Mouse (Mus musculus) ovary, adult 18-20 months (tissue): ENCODE measurements around the gene Commd8.
"Not testable (repeated sequence)": the region's sequence is repeated elsewhere in the genome, so short reads cannot be mapped to it uniquely, and the experiment has no call there.

ENCODE experiments used
- DNase-seq: peaks from one replicate; pipeline ENCODE4 v3.0.0; 2022; ENCODE audit warnings: low spot score, mixed read lengths

Commd8 gene

DNA sequence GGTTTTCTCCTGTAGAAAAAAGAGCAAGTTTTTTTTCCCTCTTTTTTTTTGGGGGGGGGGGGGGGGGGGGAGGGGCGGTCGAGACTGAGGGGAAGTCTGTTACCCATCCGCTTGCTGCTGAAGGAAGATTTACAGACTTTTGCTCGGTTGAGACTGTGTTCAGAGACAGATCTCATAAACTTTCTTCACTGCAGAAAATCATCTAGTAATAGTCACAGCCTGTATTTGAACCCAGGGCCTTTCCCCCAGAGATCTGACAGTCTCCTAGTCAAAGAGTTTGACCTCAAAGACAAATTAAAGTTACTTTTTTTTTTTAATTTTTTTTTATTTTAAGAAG lies 264 bp upstream of the Commd8 start:
- DNase-seq: no peak

DNA sequence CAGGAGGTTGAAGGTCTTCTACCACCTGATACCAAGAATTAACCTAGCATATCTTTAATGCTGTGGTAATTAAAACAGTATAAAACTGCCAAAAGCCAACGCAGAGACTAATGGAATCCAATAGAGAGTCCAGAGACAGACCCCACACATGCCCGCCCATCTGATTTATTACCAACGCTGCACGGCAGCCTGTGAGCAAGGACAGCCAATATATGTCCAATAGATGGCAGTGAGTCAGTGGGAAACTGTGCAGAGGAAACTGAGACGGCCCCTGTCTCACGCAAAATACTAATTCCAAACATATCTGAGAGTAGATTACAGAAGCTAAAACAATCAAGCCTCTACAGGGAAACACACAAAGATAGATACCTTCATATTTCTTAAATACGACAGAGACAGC lies 3.6 kb downstream of the Commd8 start:
- DNase-seq: no peak

DNA sequence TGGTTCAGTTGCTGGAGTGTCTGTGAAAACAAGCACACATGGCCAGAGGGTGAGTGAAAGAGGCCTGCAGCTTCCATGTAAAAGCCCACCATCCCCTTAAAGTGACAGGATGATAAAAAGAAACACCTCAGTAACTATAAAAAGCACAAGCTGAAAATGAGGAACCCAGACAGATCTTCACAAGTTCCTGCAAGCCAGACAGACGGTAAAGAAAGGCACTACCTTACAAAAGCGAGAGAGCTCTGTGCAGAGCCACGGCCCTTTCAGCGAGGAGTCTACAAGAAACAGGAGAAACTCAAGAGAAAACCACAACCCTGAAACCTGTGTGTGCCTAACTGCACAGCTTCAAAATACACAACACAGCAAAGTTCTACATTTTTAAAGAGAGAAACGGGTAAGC lies 5.1 kb downstream of the Commd8 start:
- DNase-seq: no peak

DNA sequence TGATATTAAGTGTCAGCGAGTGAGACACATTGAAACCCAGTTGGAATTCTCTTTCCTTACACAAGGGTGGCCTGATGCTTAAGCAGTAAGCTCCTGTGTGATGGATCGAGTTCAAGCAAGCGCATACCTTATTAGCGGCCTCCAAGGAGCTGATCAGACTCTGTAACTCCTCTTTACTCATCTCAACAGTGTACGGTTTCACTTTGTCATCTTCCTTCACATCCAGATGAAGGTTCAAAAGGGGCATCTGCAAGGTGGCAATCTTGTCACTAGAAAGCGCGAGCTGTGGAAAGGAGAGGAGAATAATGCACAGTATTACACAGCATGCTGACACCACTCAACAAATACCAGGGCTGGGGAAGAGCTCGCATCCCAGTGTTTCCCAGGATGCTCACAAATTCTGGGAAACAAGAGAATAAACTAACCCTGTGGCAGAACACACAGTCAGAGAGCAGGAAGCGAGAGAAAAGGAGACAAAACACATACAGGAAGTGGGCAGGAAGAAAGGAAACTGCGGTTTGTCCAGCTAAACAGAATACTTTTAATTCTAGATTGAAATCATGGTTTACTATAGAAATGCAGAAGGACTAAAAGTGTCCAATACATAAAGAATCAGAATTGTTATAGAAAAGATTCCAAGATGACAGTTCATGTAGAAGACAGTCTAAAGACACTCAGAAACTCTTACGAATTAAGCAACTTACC lies 7.1 kb downstream of the Commd8 start:
- no peak for DNase-seq

DNA sequence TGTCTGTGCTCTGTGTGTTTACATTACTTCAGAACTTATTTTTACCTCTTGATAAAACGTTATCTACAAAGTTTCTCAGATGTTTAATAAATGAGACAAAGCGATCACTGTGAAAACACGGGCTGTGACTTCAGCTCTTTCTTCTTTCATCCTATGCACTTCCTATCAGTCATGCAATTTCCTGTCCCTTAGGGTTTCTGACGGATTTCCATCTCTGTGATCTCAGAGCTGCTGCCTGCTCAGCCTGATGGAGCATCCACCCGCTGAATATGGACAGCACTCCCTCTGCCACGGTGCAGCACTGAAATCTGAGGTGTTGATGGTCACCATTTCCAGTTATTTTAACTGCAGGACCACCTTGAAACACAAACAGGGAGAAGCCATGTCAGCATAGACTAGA lies 8.5 kb downstream of the Commd8 start:
- DNase-seq: no peak

DNA sequence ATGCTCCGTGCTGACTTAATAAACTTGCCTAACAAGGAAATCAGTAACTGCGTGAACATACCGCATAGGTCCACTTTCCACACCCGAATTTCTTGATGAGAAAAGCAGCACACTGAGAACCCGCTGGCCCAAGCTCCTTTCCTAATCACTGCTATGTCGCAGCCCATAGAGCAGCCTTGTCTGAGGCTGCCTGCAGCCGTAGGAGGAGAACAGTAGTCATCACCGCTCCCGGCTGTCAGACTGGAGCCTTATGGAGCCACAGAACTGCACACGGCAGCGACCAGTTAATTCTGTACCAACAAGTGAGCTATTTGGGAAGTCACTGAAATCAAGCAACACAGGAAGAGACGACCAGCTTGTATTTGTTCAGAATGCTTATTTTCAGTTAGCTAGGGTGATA lies 9.3 kb downstream of the Commd8 start:
- no peak for DNase-seq

DNA sequence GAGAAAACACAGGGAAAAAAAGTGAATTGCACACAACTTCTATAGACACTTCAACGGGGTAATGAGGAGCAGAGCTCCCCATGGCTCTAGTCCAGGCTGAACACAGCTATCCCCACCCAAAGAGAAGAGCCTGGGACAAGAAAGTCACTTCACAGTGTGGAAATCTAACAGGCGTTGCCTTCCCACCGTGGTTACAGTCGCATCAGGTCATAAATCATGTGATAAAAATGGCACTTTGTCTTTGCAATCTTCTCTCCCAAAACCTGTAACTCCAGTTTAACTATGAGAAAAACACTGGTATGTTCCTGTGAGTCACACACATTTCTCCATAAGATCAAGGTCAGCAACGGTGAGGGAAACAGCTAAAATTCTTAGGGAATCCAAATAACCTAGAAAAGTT lies 11.4 kb downstream of the Commd8 start:
- DNase-seq: no peak

DNA sequence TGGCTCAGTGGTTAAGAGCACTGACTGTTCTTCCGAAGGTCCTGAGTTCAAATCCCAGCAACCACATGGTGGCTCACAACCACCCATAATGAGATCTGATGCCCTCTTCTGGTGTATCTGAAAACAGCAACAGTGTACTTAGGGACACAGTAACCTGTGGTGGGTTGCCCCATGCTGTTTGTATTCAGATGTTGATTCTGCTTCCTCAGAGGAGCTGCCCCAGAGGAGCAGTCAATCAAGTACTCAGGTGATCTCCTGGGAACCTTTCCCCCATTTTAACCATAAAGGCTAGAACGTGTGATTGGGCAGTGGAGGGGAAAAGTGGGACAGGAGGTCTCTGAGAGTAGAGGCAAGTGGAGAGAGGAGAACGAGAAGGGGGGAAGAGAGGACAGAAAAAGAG lies 12.3 kb downstream of the Commd8 start:
- not testable (repeated sequence) for DNase-seq

DNA sequence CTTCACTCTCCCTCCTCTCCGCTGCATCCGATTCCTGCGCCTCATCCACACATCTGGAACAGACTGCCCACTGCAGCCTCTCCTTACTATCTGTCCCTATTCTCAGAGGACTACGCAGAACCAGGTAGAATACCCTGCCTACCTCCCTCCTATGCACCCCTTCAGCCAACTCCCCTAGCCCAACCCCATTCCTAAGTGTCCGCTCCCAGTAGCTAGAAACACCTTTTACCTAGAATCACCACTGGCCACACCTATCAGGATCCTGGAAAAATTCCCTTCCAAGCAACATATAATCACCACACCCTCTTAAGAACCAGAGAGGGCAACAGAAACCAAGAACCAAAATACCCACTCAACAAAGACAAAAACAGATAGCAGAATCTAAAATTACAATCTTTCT lies 17.1 kb downstream of the Commd8 start:
- DNase-seq: no peak

DNA sequence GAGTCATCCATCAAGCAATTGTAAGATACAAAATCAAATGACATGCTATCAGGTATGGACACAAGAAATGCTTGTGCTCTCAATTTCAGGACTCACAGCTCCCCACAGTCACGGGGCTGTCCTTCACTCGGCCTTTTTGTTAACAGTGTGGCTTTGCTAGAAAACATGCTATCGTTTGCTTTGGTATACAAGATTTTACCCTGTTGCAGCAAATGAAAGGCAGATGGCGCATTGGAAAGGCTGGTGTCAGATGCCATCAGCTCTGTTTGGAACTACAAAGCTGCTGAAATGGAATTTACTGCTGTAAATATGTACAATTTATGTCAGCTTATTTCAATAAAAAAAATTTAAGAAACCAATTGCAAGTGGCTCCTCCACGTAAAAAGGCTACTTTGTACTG lies 19.3 kb downstream of the Commd8 start:
- DNase-seq: no peak

DNA sequence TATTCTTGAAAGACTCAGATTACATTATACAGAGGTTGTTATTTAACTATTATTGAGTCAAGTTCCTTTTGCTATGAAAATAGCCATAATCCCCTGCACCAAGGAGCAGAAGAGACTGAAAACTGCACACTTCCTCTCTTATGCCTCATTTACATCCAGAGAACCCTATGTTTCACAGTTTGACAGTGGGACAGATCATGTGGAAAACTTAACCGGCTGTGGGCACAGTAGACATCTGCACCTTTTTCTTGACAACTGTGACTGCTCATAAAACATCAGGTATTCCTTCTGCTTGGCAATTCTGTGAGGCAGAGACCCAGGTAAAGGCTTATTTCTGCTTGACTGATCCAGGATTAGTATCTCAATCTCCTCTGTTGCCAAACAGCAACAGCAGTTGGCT lies 28.4 kb downstream of the Commd8 start:
- no peak for DNase-seq

DNA sequence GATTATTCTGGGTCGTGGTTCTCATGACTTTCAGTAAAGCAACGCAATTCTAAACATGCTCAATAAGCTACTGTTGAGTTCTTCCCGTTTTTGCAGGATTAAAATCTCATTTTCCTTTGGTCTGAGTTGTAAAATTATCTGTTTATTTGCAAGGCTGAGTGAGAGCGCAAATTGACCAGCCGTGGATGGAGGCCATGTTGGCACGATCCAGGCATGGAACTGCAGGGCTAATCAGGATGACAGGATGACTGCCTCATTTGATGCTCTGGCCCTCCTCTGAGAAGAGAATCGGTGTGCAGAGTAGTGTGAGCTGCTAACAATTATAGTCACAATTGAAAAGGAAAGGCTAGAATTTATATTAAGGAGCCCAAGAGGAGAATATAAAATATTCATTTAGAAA lies 29.7 kb downstream of the Commd8 start:
- no peak for DNase-seq

DNA sequence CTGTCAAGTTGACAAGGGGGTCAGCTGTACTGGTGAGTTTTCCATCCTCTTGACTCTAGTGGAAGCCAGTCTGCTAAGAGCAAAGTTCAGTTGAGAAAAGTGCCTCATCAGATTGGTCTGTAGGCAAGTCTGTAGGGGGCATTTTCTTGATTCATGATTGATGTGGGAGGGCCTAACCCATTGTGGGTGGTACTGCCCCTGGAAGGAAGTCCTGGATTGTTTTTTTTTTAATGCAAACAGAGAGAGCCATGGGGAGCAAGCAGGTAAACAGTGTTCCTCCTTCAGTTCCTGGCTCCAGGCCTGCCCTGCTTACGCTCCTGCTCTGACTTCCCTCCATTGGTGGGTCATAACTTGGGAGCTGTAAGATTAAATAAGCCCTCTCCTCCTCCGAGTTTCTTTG lies 34.1 kb downstream of the Commd8 start:
- DNase-seq: no peak

DNA sequence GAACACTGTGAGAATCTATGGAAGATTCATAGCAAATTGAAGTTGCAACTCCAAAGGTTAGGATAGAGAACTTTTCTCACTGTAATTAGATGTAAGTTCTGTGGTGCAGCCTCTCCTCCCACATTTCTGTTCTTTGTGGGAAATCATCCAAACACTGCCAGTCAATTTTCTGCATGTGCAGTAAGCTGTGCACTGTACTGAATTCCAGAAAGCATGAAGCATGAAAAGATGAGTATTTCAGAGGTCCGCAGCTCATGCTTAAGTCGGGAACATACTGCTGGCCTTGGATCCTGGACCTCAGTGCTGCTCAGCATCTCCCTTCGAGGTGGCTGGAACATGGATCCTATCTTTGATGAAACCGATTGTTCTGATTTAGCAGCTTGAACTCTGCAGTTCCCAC lies 41.3 kb downstream of the Commd8 start:
- DNase-seq: no peak

DNA sequence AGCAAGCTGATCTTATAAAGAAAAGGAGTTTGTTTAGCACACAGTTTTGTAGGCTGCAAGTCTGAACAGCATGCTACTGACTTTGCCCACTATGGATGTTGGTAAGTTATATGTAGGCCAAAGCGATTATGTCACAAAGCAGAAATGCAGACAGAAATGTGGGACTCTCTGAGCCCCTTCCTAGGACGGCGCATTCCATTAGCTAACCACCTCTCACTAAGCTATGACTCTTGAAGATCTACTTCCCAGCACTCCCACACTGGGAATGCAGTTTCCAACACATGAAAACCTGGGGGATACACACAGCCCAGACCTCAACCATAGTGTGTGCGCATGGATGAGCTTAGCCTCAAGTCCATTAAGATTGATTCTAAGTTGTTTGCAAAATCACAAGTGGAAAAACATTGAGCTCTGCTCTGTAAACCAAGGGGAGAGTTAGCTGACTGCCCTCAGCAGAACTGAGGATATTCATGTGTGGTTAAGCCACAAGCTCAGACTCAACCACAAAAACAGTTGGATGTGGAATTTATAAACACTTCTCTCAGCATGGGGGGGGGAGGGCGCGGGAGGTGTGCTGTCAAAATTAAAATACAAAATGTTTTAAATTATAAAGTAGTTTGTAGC lies 45.5 kb downstream of the Commd8 start:
- no peak for DNase-seq
